Mouse (Mus musculus): ENCODE measurements around the gene Gm49450. TPM values are rescaled to one million over a fixed set of nuclear protein-coding genes. Genes with fewer than 3 reads are reported as not detected.
"Not testable (repeated sequence)": the region's sequence is repeated elsewhere in the genome, so short reads cannot be mapped to it uniquely, and the experiment has no call there.

Gm49450 gene
- total RNA-seq, 1 experiment from 2014 or later = 50.0 TPM

- ATAC-seq (ENCODE audit: extremely low read depth, insufficient number of reproducible peaks, low FRiP score, poor library complexity, severe bottlenecking) = peak; percentile 30
These were observed 19.5 kb downstream of the Gm49450 start for GRCm38 (mm10) chr15:98933833-98934216.

- ATAC-seq (ENCODE audit: extremely low read depth, insufficient number of reproducible peaks, low FRiP score, poor library complexity, severe bottlenecking) = not testable (repeated sequence)
These were observed 20.2 kb downstream of the Gm49450 start for GRCm38 (mm10) chr15:98933004-98933671.

GRCm38 (mm10) chr15:98930998-98931397 lies 22.4 kb downstream of the Gm49450 start:
- no peak for ATAC-seq (ENCODE audit: extremely low read depth, insufficient number of reproducible peaks, low FRiP score, poor library complexity, severe bottlenecking)

GRCm38 (mm10) chr15:98930017-98930734 lies 23.2 kb downstream of the Gm49450 start:
- ATAC-seq (ENCODE audit: extremely low read depth, insufficient number of reproducible peaks, low FRiP score, poor library complexity, severe bottlenecking) = no peak

GRCm38 (mm10) chr15:98928598-98929240 lies 24.6 kb downstream of the Gm49450 start:
- peak; percentile 40; the same call in 1 of the 2 replicates for ATAC-seq (ENCODE audit: extremely low read depth, insufficient number of reproducible peaks, low FRiP score, poor library complexity, severe bottlenecking)

DNA sequence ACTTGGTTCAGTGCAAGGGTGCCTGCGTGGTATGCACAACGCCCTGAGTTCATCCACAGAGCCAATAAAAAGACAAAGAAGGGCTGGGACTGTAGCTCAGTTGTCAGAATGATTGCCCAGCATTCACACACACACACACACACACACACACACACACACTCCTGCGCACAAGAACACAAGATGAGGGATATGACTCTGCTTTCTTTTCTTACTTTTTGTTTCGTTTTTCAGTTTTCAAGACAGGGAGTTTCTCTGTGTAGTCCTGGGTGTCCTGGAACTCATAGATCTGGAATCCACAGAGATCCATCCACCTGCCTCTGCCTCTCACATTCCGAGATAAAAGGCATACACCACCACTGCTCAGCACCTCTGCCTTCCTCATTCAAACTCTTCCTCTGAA lies 25.8 kb downstream of the Gm49450 start:
- no peak for ATAC-seq (ENCODE audit: extremely low read depth, insufficient number of reproducible peaks, low FRiP score, poor library complexity, severe bottlenecking)

- ATAC-seq (ENCODE audit: extremely low read depth, insufficient number of reproducible peaks, low FRiP score, poor library complexity, severe bottlenecking) = no peak
These were observed 28.7 kb downstream of the Gm49450 start for GRCm38 (mm10) chr15:98924682-98925081.

DNA sequence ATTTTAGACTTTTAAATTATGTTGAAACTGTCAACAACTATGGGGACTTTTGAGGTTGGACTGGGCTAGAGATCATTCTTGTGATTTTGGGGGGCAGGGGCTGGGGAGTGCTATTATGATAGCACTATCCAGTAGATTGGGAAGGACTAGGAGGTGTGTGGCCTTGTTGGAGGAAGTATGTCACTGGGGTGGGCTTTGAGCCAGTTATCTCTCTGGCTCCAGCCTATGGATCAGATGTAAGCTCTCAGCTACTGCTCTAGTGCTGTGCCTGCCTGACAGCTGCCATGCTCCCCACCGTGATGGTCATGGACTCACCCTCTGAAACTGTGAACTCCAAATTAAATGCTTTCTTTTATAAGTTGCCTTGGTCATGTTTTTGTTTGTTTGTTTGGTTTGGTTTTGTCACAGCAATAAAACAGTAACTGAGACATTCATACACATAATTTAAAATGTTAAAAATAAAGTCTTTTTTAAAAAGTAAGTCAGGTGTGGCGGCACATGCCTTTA lies 30.3 kb downstream of the Gm49450 start:
- ATAC-seq (ENCODE audit: extremely low read depth, insufficient number of reproducible peaks, low FRiP score, poor library complexity, severe bottlenecking) = no peak

- ATAC-seq (ENCODE audit: extremely low read depth, insufficient number of reproducible peaks, low FRiP score, poor library complexity, severe bottlenecking) = no peak
These were observed 30.8 kb downstream of the Gm49450 start for GRCm38 (mm10) chr15:98922581-98922980.

- no peak for ATAC-seq (ENCODE audit: extremely low read depth, insufficient number of reproducible peaks, low FRiP score, poor library complexity, severe bottlenecking)
These were observed 31.8 kb downstream of the Gm49450 start for GRCm38 (mm10) chr15:98921510-98921909.

GRCm38 (mm10) chr15:98918499-98918895 lies 34.9 kb downstream of the Gm49450 start:
- not testable (repeated sequence) for ATAC-seq (ENCODE audit: extremely low read depth, insufficient number of reproducible peaks, low FRiP score, poor library complexity, severe bottlenecking)

- peak; percentile 97 for ATAC-seq (ENCODE audit: extremely low read depth, insufficient number of reproducible peaks, low FRiP score, poor library complexity, severe bottlenecking)
These were observed 35.5 kb downstream of the Gm49450 start, which contains the start of gene Lmbr1l for GRCm38 (mm10) chr15:98917538-98918498. Gene Lmbr1l (minus strand): TSS chr15:98918231.

DNA sequence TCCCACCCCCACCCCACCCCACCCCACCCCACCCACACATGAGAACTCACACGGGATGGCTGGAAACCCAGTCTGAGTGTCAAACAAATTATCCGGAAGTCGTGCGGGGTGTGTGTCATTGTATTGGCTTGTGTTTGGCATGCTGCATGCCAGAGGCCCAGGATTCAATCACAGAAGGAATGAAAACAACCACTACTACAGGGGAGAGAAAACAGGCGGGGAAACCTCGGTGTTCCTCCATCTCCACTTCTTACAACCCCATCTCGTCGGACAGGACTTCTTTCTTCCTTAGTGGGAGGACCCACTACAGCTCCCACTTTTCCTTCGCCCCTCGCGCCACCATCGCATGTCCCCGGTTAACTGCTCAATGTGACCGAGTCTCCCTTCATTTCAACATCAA lies 36.3 kb downstream of the Gm49450 start:
- ATAC-seq (ENCODE audit: extremely low read depth, insufficient number of reproducible peaks, low FRiP score, poor library complexity, severe bottlenecking) = no peak

GRCm38 (mm10) chr15:98916016-98916415 lies 37.3 kb downstream of the Gm49450 start:
- ATAC-seq (ENCODE audit: extremely low read depth, insufficient number of reproducible peaks, low FRiP score, poor library complexity, severe bottlenecking) = no peak

GRCm38 (mm10) chr15:98914903-98915302 lies 38.4 kb downstream of the Gm49450 start:
- ATAC-seq (ENCODE audit: extremely low read depth, insufficient number of reproducible peaks, low FRiP score, poor library complexity, severe bottlenecking) = no peak

- 0 out of 2 replicates have a peak, but pooled peaks have one; percentile 14 for ATAC-seq (ENCODE audit: extremely low read depth, insufficient number of reproducible peaks, low FRiP score, poor library complexity, severe bottlenecking)
These were observed 48.7 kb downstream of the Gm49450 start for GRCm38 (mm10) chr15:98904692-98905091.

DNA sequence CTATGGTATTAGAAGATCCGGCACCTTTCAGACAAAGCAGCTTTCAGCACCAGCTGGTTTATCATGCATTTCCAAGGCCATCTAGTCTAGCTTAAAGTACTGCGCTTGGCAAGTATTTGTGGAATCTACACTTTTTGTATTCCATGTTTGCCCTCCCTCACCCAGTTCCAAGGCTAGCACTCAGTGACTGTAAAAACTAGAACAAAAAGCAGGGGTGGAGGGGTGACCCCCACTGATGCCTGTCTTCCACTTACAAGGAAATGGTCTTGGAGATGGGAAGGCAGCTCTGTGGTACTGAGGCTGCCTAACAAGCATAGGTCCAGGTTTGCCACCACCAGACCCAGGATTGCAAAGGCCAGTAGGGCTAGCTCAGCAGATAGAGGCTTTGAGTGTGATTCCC lies 50.8 kb downstream of the Gm49450 start:
- no peak for ATAC-seq (ENCODE audit: extremely low read depth, insufficient number of reproducible peaks, low FRiP score, poor library complexity, severe bottlenecking)

GRCm38 (mm10) chr15:98901530-98901929 lies 51.8 kb downstream of the Gm49450 start:
- no peak for ATAC-seq (ENCODE audit: extremely low read depth, insufficient number of reproducible peaks, low FRiP score, poor library complexity, severe bottlenecking)
